Mouse (Mus musculus): Measurements from ENCODE around the gene Plcb3. TPM values are rescaled to one million over a fixed set of nuclear protein-coding genes. Genes with fewer than 3 reads are reported as not detected.

Gene Plcb3
- polyA plus RNA-seq, 1 experiment from 2014 or later = 50.6 TPM

- ATAC-seq (ENCODE audit: insufficient number of reproducible peaks, insufficient read depth, low FRiP score, low read depth) = no peak
- peaks cover 10% of the 10 kb centered on the region; the same call in 1 of the 2 replicates for H3K4me1 ChIP-seq (ENCODE audit: control insufficient read depth, insufficient read depth, low read length)
- no peak overlapping the region for H3K27ac ChIP-seq (ENCODE audit: low read length)
- peak overlapping the region; percentile 30; the same call in 1 of the 2 replicates for H3K9ac ChIP-seq (replicated peaks; ENCODE audit: low read depth, low read length)
- peak overlapping the region; percentile 83 for H3K4me2 ChIP-seq (replicated peaks; ENCODE audit: low read depth, low read length)
- WGBS = 5% methylated on average over 58 of the region's 58 CpGs
- no peaks in the 10 kb centered on the region for H3K36me3 ChIP-seq (ENCODE audit: control insufficient read depth, insufficient read depth, low read length)
- H3K9me3 ChIP-seq (ENCODE audit: control insufficient read depth, low read depth, low read length) = no peaks in the 10 kb centered on the region
- H3K4me3 ChIP-seq (ENCODE audit: low read depth, low read length) = peak overlapping the region; percentile 42
- H3K27me3 ChIP-seq (ENCODE audit: control insufficient read depth, insufficient read depth, low read length) = peaks cover 39% of the 10 kb centered on the region
Measured at GRCm38 (mm10) chr19:6933436-6934194, 42.7 kb downstream of the Plcb3 start.

GRCm38 (mm10) chr19:6933102-6933435 is 43.2 kb downstream of the Plcb3 start:
- no peak for ATAC-seq (ENCODE audit: insufficient number of reproducible peaks, insufficient read depth, low FRiP score, low read depth)
- no peak overlapping the region for H3K9ac ChIP-seq (replicated peaks; ENCODE audit: low read depth, low read length)
- H3K9me3 ChIP-seq (ENCODE audit: control insufficient read depth, low read depth, low read length) = no peaks in the 10 kb centered on the region
- peaks cover 10% of the 10 kb centered on the region; the same call in 1 of the 2 replicates for H3K4me1 ChIP-seq (ENCODE audit: control insufficient read depth, insufficient read depth, low read length)
- H3K4me2 ChIP-seq (replicated peaks; ENCODE audit: low read depth, low read length) = 0 out of 2 replicates have a peak overlapping the region, but pooled peaks have one; percentile 83
- H3K4me3 ChIP-seq (ENCODE audit: low read depth, low read length) = no peak overlapping the region
- no peaks in the 10 kb centered on the region for H3K36me3 ChIP-seq (ENCODE audit: control insufficient read depth, insufficient read depth, low read length)
- WGBS = 30% methylated on average over 4 of the region's 4 CpGs
- H3K27ac ChIP-seq (ENCODE audit: low read length) = no peak overlapping the region
- peaks cover 39% of the 10 kb centered on the region for H3K27me3 ChIP-seq (ENCODE audit: control insufficient read depth, insufficient read depth, low read length)

DNA sequence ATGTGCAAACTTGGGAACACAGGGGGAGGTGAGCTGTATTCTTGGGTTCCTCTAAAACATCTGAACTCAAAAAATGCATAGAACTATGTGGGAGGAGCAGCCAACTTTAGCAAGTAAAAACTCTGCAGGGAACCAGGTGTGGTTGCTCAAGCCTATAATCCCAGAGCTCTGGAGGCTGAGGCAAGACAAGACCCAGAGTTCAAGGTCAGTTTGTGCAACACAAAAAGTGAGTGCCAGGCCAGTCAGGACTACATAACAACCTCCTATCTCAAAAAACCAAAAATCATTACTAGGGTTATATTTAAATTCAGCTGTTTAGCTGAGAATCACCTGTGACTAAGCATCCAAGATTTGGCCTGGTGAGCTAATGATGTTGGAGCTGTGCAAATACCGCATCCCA is 44.3 kb downstream of the Plcb3 start:
- no peak for ATAC-seq (ENCODE audit: insufficient number of reproducible peaks, insufficient read depth, low FRiP score, low read depth)
- H3K4me3 ChIP-seq (ENCODE audit: low read depth, low read length) = no peak overlapping the region
- peaks cover 10% of the 10 kb centered on the region; the same call in 1 of the 2 replicates for H3K4me1 ChIP-seq (ENCODE audit: control insufficient read depth, insufficient read depth, low read length)
- H3K36me3 ChIP-seq (ENCODE audit: control insufficient read depth, insufficient read depth, low read length) = no peaks in the 10 kb centered on the region
- H3K9ac ChIP-seq (replicated peaks; ENCODE audit: low read depth, low read length) = no peak overlapping the region
- no peaks in the 10 kb centered on the region for H3K9me3 ChIP-seq (ENCODE audit: control insufficient read depth, low read depth, low read length)
- H3K27ac ChIP-seq (ENCODE audit: low read length) = no peak overlapping the region
- H3K4me2 ChIP-seq (replicated peaks; ENCODE audit: low read depth, low read length) = no peak overlapping the region
- peaks cover 44% of the 10 kb centered on the region for H3K27me3 ChIP-seq (ENCODE audit: control insufficient read depth, insufficient read depth, low read length)
- 44% methylated on average over 1 of the region's 1 CpGs for WGBS

DNA sequence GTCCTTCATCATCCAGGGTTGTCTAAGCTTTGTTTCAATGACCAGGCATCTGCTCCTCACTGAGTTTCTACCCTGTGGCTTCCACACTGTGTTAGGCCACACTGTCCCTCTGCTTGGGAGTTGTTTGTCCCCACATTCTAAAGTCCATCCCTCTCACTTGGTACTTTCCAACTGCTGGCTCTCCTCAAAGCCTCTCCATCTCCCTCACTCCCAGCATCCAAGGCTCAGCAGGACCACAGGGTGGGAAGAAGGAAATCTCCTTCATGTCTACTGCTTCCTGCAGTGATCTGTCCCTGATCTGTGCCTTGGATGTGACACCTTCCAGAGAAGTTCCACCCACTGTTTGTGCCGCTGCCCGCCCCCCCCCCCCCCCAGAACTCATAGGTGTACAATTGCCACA is 45.3 kb downstream of the Plcb3 start:
- 6% methylated on average over 2 of the region's 2 CpGs for WGBS
- no peak overlapping the region for H3K4me2 ChIP-seq (replicated peaks; ENCODE audit: low read depth, low read length)

GRCm38 (mm10) chr19:6928080-6928479 is 48.2 kb downstream of the Plcb3 start:
- H3K4me3 ChIP-seq (ENCODE audit: low read depth, low read length) = 0 out of 2 replicates have a peak overlapping the region, but pooled peaks have one; percentile 3
- peaks cover 44% of the 10 kb centered on the region for H3K27me3 ChIP-seq (ENCODE audit: control insufficient read depth, insufficient read depth, low read length)
- H3K9me3 ChIP-seq (ENCODE audit: control insufficient read depth, low read depth, low read length) = no peaks in the 10 kb centered on the region
- no peaks in the 10 kb centered on the region for H3K36me3 ChIP-seq (ENCODE audit: control insufficient read depth, insufficient read depth, low read length)
- ATAC-seq (ENCODE audit: insufficient number of reproducible peaks, insufficient read depth, low FRiP score, low read depth) = no peak
- no peak overlapping the region for H3K4me2 ChIP-seq (replicated peaks; ENCODE audit: low read depth, low read length)
- no peak overlapping the region for H3K9ac ChIP-seq (replicated peaks; ENCODE audit: low read depth, low read length)
- no peak overlapping the region for H3K27ac ChIP-seq (ENCODE audit: low read length)
- WGBS = 17% methylated on average over 9 of the region's 9 CpGs
- peaks cover 4% of the 10 kb centered on the region for H3K4me1 ChIP-seq (ENCODE audit: control insufficient read depth, insufficient read depth, low read length)

More for the DNA sequence above, 45.3 kb downstream of the Plcb3 start:
- Histone ChIP-seq H3K36me3 (ENCODE audit: control insufficient read depth, insufficient read depth, low read length) (no peaks in the 10 kb centered on the region), H3K4me3 (ENCODE audit: low read depth, low read length) (no peak overlapping the region), H3K9ac (replicated peaks; ENCODE audit: low read depth, low read length) (no peak overlapping the region), H3K9me3 (ENCODE audit: control insufficient read depth, low read depth, low read length) (no peaks in the 10 kb centered on the region), H3K27ac (ENCODE audit: low read length) (no peak overlapping the region), H3K27me3 (ENCODE audit: control insufficient read depth, insufficient read depth, low read length) (peaks cover 51% of the 10 kb centered on the region), H3K4me1 (ENCODE audit: control insufficient read depth, insufficient read depth, low read length) (peaks cover 10% of the 10 kb centered on the region)
- ATAC-seq (ENCODE audit: insufficient number of reproducible peaks, insufficient read depth, low FRiP score, low read depth) = no peak

- no peak for ATAC-seq (ENCODE audit: insufficient number of reproducible peaks, insufficient read depth, low FRiP score, low read depth)
- H3K4me1 ChIP-seq (ENCODE audit: control insufficient read depth, insufficient read depth, low read length) = peaks cover 4% of the 10 kb centered on the region
- no peaks in the 10 kb centered on the region for H3K36me3 ChIP-seq (ENCODE audit: control insufficient read depth, insufficient read depth, low read length)
- 20% methylated on average over 26 of the region's 26 CpGs for WGBS
- H3K27ac ChIP-seq (ENCODE audit: low read length) = peak overlapping the region; percentile 44; the same call in 1 of the 2 replicates
- H3K9ac ChIP-seq (replicated peaks; ENCODE audit: low read depth, low read length) = no peak overlapping the region
- peak overlapping the region; percentile 12 for H3K4me3 ChIP-seq (ENCODE audit: low read depth, low read length)
- no peaks in the 10 kb centered on the region for H3K9me3 ChIP-seq (ENCODE audit: control insufficient read depth, low read depth, low read length)
- peak overlapping the region; percentile 30 for H3K4me2 ChIP-seq (replicated peaks; ENCODE audit: low read depth, low read length)
- peaks cover 32% of the 10 kb centered on the region for H3K27me3 ChIP-seq (ENCODE audit: control insufficient read depth, insufficient read depth, low read length)
Measured at GRCm38 (mm10) chr19:6926559-6927255, 49.6 kb downstream of the Plcb3 start.

GRCm38 (mm10) chr19:6925611-6926329 is 50.5 kb downstream of the Plcb3 start:
- H3K27me3 ChIP-seq (ENCODE audit: control insufficient read depth, insufficient read depth, low read length) = peaks cover 28% of the 10 kb centered on the region
- H3K9me3 ChIP-seq (ENCODE audit: control insufficient read depth, low read depth, low read length) = no peaks in the 10 kb centered on the region
- ATAC-seq (ENCODE audit: insufficient number of reproducible peaks, insufficient read depth, low FRiP score, low read depth) = no peak
- no peak overlapping the region for H3K4me3 ChIP-seq (ENCODE audit: low read depth, low read length)
- peaks cover 5% of the 10 kb centered on the region for H3K4me1 ChIP-seq (ENCODE audit: control insufficient read depth, insufficient read depth, low read length)
- no peak overlapping the region for H3K9ac ChIP-seq (replicated peaks; ENCODE audit: low read depth, low read length)
- peak overlapping the region; percentile 44; the same call in 1 of the 2 replicates for H3K27ac ChIP-seq (ENCODE audit: low read length)
- 13% methylated on average over 40 of the region's 40 CpGs for WGBS
- H3K4me2 ChIP-seq (replicated peaks; ENCODE audit: low read depth, low read length) = peak overlapping the region; percentile 31
- H3K36me3 ChIP-seq (ENCODE audit: control insufficient read depth, insufficient read depth, low read length) = no peaks in the 10 kb centered on the region

DNA sequence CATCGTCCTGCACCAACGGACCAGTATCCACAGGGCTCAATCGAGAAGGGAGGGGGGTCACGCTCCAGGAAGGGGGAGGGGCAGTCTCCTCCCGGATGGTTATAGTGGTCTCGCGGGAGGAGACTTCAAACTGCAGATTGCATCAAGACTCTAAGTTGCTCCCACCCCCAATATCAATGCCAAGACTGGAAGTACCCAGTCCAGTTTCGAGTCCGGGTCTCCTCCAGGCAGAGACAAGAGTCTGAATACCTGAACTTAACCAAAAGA is 51.0 kb downstream of the Plcb3 start, which contains the start of gene Catsperz:
Gene Catsperz (minus strand): TSS at position 74 of the 267 bp plus-strand sequence.
- H3K9me3 ChIP-seq (ENCODE audit: control insufficient read depth, low read depth, low read length) = no peaks in the 10 kb centered on the region
- no peak for ATAC-seq (ENCODE audit: insufficient number of reproducible peaks, insufficient read depth, low FRiP score, low read depth)
- H3K27me3 ChIP-seq (ENCODE audit: control insufficient read depth, insufficient read depth, low read length) = peaks cover 28% of the 10 kb centered on the region
- no peak within 1 kb of the TSS for H3K9ac ChIP-seq (replicated peaks; ENCODE audit: low read depth, low read length)
- peak within 1 kb of the TSS; percentile 12; the same call in 1 of the 2 replicates for H3K4me3 ChIP-seq (ENCODE audit: low read depth, low read length)
- peaks cover 10% of the 10 kb centered on the region for H3K4me1 ChIP-seq (ENCODE audit: control insufficient read depth, insufficient read depth, low read length)
- H3K36me3 ChIP-seq (ENCODE audit: control insufficient read depth, insufficient read depth, low read length) = no peaks in the 10 kb centered on the region
- 9% methylated on average over 9 of the region's 9 CpGs for WGBS
- peak within 1 kb of the TSS; percentile 44; the same call in 1 of the 2 replicates for H3K27ac ChIP-seq (ENCODE audit: low read length)
- peak within 1 kb of the TSS; percentile 31 for H3K4me2 ChIP-seq (replicated peaks; ENCODE audit: low read depth, low read length)

Data from stomach, embryonic 14.5 days (tissue).